Mouse (Mus musculus): ENCODE measurements around the gene Amn. TPM values are rescaled to one million over a fixed set of nuclear protein-coding genes. Genes with fewer than 3 reads are reported as not detected.

Amn gene
- total and polyA plus RNA-seq, 3 experiments: 0.12 to 0.14 TPM; not detected in 1

GRCm38 (mm10) chr12:111246808-111247464 lies 24.0 kb upstream of the Amn start:
- DNase-seq (ENCODE audit: low read depth, low spot score): no peak
- TF ChIP-seq RCOR1 (IDR thresholded peaks at IDR 0.05; ENCODE audit: low read depth, low read length): no peak
- peaks cover 0 to 12% of the 10 kb centered on the region in 2 experiments; a peak in 2 of 4 replicates for H3K36me3 ChIP-seq (ENCODE audit: control insufficient read depth in 1 of 2, insufficient read depth in 2 of 2, low read length in 2 of 2)

DNA sequence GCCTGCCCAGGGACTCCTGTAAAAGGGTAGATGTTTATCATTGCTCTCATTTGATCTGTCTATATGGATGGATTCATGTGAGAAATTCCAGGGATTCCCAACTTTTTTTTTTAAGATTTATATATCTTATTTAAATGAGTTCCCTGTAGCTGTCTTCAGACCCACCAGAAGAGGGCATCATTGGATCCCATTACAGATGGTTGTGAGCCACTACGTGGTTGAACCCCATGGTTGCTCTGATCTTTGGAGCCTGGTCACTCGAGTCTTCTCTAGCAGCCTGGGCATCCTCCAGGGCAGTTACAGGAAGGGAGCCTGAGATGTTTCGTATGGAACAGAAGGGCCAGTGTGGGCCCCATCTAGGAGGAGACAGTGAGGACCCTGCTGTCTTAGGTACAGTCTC lies 21.8 kb upstream of the Amn start:
- Histone ChIP-seq H3K36me3 (ENCODE audit: control insufficient read depth in 1 of 2, insufficient read depth in 2 of 2, low read length in 2 of 2) (peaks cover 0 to 12% of the 10 kb centered on the region in 2 experiments; a peak in 2 of 4 replicates), H3K4me3 (ENCODE audit: control insufficient read depth in 1 of 2, insufficient read depth in 1 of 2, low read depth in 2 of 2, low read length in 2 of 2) (no peak overlapping the region), H3K9ac (ENCODE audit: control insufficient read depth, low read depth, low read length, poor library complexity, severe bottlenecking) (no peak overlapping the region), H3K9me3 (replicated peaks; ENCODE audit: insufficient read depth, low read length) (no peaks in the 10 kb centered on the region), H3K27ac (ENCODE audit: control insufficient read depth, low read depth, low read length) (no peak overlapping the region), H3K79me2 (ENCODE audit: control insufficient read depth, insufficient read depth, low read length, poor library complexity) (no peaks in the 10 kb centered on the region), H3K4me1 (ENCODE audit: control insufficient read depth in 1 of 2, insufficient read depth in 2 of 2, low read length in 2 of 2) (0 out of 4 replicates have a peak, but pooled peaks cover 0 to 2% of the 10 kb centered on the region in 2 experiments), H3K27me3 (ENCODE audit: control insufficient read depth in 1 of 2, insufficient read depth in 2 of 2, low read length in 2 of 2) (no peaks in the 10 kb centered on the region)
- no peak for DNase-seq (ENCODE audit: low read depth, low spot score)
- TF ChIP-seq CTCF (IDR thresholded peaks at IDR 0.05 in 2 of 3, conservative IDR thresholded peaks at IDR 0.05 in 1 of 3; ENCODE audit: control insufficient read depth in 1 of 3, insufficient read depth in 1 of 3, low read depth in 2 of 3, low read length in 3 of 3, poor library complexity in 1 of 3, severe bottlenecking in 1 of 3): peak in 1 of 3 experiments; percentile 5; a peak in 1 of 6 replicates
- no peak for TF ChIP-seq MEF2A (IDR thresholded peaks at IDR 0.05; ENCODE audit: extremely low read depth, insufficient replicate concordance, low read depth, low read length, poor library complexity, severe bottlenecking)

More at GRCm38 (mm10) chr12:111246808-111247464, 24.0 kb upstream of the Amn start:
- Histone ChIP-seq H3K9me3 (replicated peaks; ENCODE audit: insufficient read depth, low read length) (no peaks in the 10 kb centered on the region), H3K4me3 (ENCODE audit: control insufficient read depth in 1 of 2, insufficient read depth in 1 of 2, low read depth in 2 of 2, low read length in 2 of 2) (no peak overlapping the region), H3K27ac (ENCODE audit: control insufficient read depth, low read depth, low read length) (no peak overlapping the region), H3K27me3 (ENCODE audit: control insufficient read depth in 1 of 2, insufficient read depth in 2 of 2, low read length in 2 of 2) (no peaks in the 10 kb centered on the region), H3K4me1 (ENCODE audit: control insufficient read depth in 1 of 2, insufficient read depth in 2 of 2, low read length in 2 of 2) (0 out of 4 replicates have a peak, but pooled peaks cover 0 to 2% of the 10 kb centered on the region in 2 experiments), H3K9ac (ENCODE audit: control insufficient read depth, low read depth, low read length, poor library complexity, severe bottlenecking) (no peak overlapping the region), H3K79me2 (ENCODE audit: control insufficient read depth, insufficient read depth, low read length, poor library complexity) (no peaks in the 10 kb centered on the region)

GRCm38 (mm10) chr12:111250116-111250515 lies 20.8 kb upstream of the Amn start:
- H3K9me3 ChIP-seq (replicated peaks; ENCODE audit: insufficient read depth, low read length): no peaks in the 10 kb centered on the region
- 0 out of 4 replicates have a peak, but pooled peaks cover 0 to 2% of the 10 kb centered on the region in 2 experiments for H3K4me1 ChIP-seq (ENCODE audit: control insufficient read depth in 1 of 2, insufficient read depth in 2 of 2, low read length in 2 of 2)
- no peak for DNase-seq (ENCODE audit: low read depth, low spot score)
- no peaks in the 10 kb centered on the region for H3K79me2 ChIP-seq (ENCODE audit: control insufficient read depth, insufficient read depth, low read length, poor library complexity)
- H3K4me3 ChIP-seq (ENCODE audit: control insufficient read depth in 1 of 2, insufficient read depth in 1 of 2, low read depth in 2 of 2, low read length in 2 of 2): no peak overlapping the region
- H3K27ac ChIP-seq (ENCODE audit: control insufficient read depth, low read depth, low read length): no peak overlapping the region
- no peaks in the 10 kb centered on the region for H3K27me3 ChIP-seq (ENCODE audit: control insufficient read depth in 1 of 2, insufficient read depth in 2 of 2, low read length in 2 of 2)
- peaks cover 0 to 12% of the 10 kb centered on the region in 2 experiments; a peak in 2 of 4 replicates for H3K36me3 ChIP-seq (ENCODE audit: control insufficient read depth in 1 of 2, insufficient read depth in 2 of 2, low read length in 2 of 2)
- no peak overlapping the region for H3K9ac ChIP-seq (ENCODE audit: control insufficient read depth, low read depth, low read length, poor library complexity, severe bottlenecking)
- TF ChIP-seq EP300 (IDR thresholded peaks at IDR 0.05; ENCODE audit: low read depth in 1 of 2, low read length in 2 of 2): no peak
- TF ChIP-seq SMC3 (IDR thresholded peaks at IDR 0.05; ENCODE audit: low read depth, low read length): no peak
- TF ChIP-seq ETS1 (IDR thresholded peaks at IDR 0.05; ENCODE audit: low read depth, low read length): no peak
- no peak for TF ChIP-seq MYB (IDR thresholded peaks at IDR 0.05; ENCODE audit: low read depth, low read length)
- no peak for TF ChIP-seq ZKSCAN1 (IDR thresholded peaks at IDR 0.05; ENCODE audit: low read depth, low read length)
- TF ChIP-seq ZNF384 (IDR thresholded peaks at IDR 0.05; ENCODE audit: low read depth, low read length): no peak
- TF ChIP-seq SIN3A (IDR thresholded peaks at IDR 0.05; ENCODE audit: low read length): no peak
- no peak for TF ChIP-seq TAL1 (IDR thresholded peaks at IDR 0.05; ENCODE audit: low read length)
- no peak for TF ChIP-seq JUND (IDR thresholded peaks at IDR 0.05; ENCODE audit: low read depth, low read length)
- no peak for TF ChIP-seq ZC3H11A (IDR thresholded peaks at IDR 0.05; ENCODE audit: low read depth, low read length)
- TF ChIP-seq TCF12 (IDR thresholded peaks at IDR 0.05; ENCODE audit: low read depth, low read length): no peak
- TF ChIP-seq ZMIZ1 (IDR thresholded peaks at IDR 0.05; ENCODE audit: low read depth, low read length): no peak
- no peak for TF ChIP-seq TBP (IDR thresholded peaks at IDR 0.05; ENCODE audit: low read depth, low read length)
- TF ChIP-seq USF1 (IDR thresholded peaks at IDR 0.05; ENCODE audit: low read depth, low read length): no peak
- no peak for TF ChIP-seq POLR2A (IDR thresholded peaks at IDR 0.05; ENCODE audit: control insufficient read depth in 1 of 2, insufficient read depth in 1 of 2, low read depth in 1 of 2, low read length in 2 of 2, poor library complexity in 1 of 2)
- TF ChIP-seq UBTF (IDR thresholded peaks at IDR 0.05; ENCODE audit: borderline replicate concordance, insufficient read depth, low read depth, low read length): no peak
- TF ChIP-seq GATA1 (IDR thresholded peaks at IDR 0.05; ENCODE audit: low read depth, low read length): no peak
- TF ChIP-seq RAD21 (IDR thresholded peaks at IDR 0.05; ENCODE audit: low read depth, low read length): no peak

Measured in MEL (cell line).